Mouse (Mus musculus) C2C12 (cell line): ENCODE data around the gene Tdrd9.

Experiments
- CEBPB ChIP-seq: IDR thresholded peaks from one replicate; pipeline ENCODE4 v1.6.1; 2011; ENCODE audit warnings: low read depth, mild to moderate bottlenecking, control low read depth, moderate library complexity
- CTCF ChIP-seq: IDR thresholded peaks from one replicate; pipeline ENCODE4 v1.5.1; 2011; ENCODE audit not compliant: control insufficient read depth, insufficient read depth, insufficient read length
- MAX ChIP-seq: IDR thresholded peaks from one replicate; pipeline ENCODE4 v1.6.1; 2011; ENCODE audit warnings: mild to moderate bottlenecking, control low read depth
- MYOG ChIP-seq: IDR thresholded peaks from one replicate; pipeline ENCODE4 v1.6.1; 2011; ENCODE audit not compliant: control insufficient read depth, insufficient read length; ENCODE audit errors: extremely low read depth
- USF1 ChIP-seq: IDR thresholded peaks from one replicate; pipeline ENCODE4 v1.6.1; 2011; ENCODE audit warnings: low read depth, mild to moderate bottlenecking, control low read depth, moderate library complexity

DNA sequence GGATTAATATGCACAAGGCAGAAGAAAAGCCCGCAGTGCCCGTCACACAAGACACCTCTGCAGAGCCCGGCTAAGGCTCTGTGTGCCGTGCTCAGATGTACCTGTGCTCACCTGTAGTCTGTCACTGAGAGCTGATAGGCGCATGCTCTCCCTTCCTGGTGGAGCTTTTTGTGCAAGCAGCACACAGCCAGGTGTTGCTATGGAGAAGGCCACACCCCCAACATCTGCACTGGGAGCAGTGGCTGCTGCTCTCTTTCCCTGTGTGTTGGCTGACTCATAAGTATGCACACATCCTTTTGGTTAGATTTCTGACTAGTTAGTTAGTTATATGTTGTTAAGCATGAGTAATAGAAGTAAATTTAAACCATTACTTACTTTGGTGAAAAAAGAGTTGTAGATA is 21.3 kb downstream of the Tdrd9 start:
- no peak for TF ChIP-seq CTCF
- TF ChIP-seq CEBPB, result no peak
- TF ChIP-seq USF1, result no peak
- TF ChIP-seq MYOG, result no peak
- TF ChIP-seq MAX, result no peak
